Mouse (Mus musculus) embryonic fibroblast, embryonic 13.5 days (primary cell): ENCODE results near the gene Hilpda. TPM values are rescaled to one million over a fixed set of nuclear protein-coding genes. Genes with fewer than 3 reads are reported as not detected.

Experiments
- H3K27ac ChIP-seq: 2 replicates; pipeline ENCODE4 v1.5.1; 2012; ENCODE audit warnings: low read length, control low read depth, inconsistent platforms; ENCODE audit not compliant: insufficient read depth
- H3K4me1 ChIP-seq: 2 replicates; pipeline ENCODE4 v1.6.1; 2011; ENCODE audit warnings: low read length; ENCODE audit not compliant: control insufficient read depth, insufficient read depth
- H3K4me3 ChIP-seq: 2 replicates; pipeline ENCODE4 v1.5.1; 2011; ENCODE audit warnings: mild to moderate bottlenecking, control low read depth, low read length; ENCODE audit not compliant: insufficient read depth
- CTCF ChIP-seq: IDR thresholded peaks from 2 replicates; pipeline ENCODE4 v1.5.1; 2011; ENCODE audit warnings: mild to moderate bottlenecking, control low read depth, low read length, moderate library complexity, borderline replicate concordance; ENCODE audit not compliant: insufficient read depth
- POLR2A ChIP-seq: IDR thresholded peaks from 2 replicates; pipeline ENCODE4 v1.6.1; 2011; ENCODE audit warnings: low read depth, mild to moderate bottlenecking, control low read depth, low read length, moderate library complexity
- polyA plus RNA-seq: library from polyadenylated mRNA; stranded (reverse); fragments of >200 nt; gene quantifications from 2 replicates; pipeline ENCODE4 v1.2.4, GENCODE M21; 2011; ENCODE audit warnings: low read depth; ENCODE audit not compliant: missing spikeins, insufficient read length

Hilpda gene
- polyA plus RNA-seq, 1 experiment: 25.3 TPM

GRCm38 (mm10) chr6:29270961-29271360 lies 1.3 kb upstream of the Hilpda start:
- Histone ChIP-seq H3K27ac (no peak overlapping the region), H3K4me1 (peaks cover 8% of the 10 kb centered on the region; the same call in 1 of the 2 replicates), H3K4me3 (no peak overlapping the region)
- TF ChIP-seq POLR2A (no peak), CTCF (no peak)

- Histone ChIP-seq H3K27ac (no peak overlapping the region), H3K4me1 (no peaks in the 10 kb centered on the region), H3K4me3 (no peak overlapping the region)
- TF ChIP-seq CTCF (no peak), POLR2A (no peak)
These were observed 4.5 kb downstream of the Hilpda start for GRCm38 (mm10) chr6:29276746-29277145.

GRCm38 (mm10) chr6:29278513-29279267 lies 6.4 kb downstream of the Hilpda start:
- no peaks in the 10 kb centered on the region for H3K4me1 ChIP-seq
- TF ChIP-seq CTCF (peak; percentile 48; the same call in 1 of the 2 replicates), POLR2A (no peak)
- H3K4me3 ChIP-seq: no peak overlapping the region
- no peak overlapping the region for H3K27ac ChIP-seq

GRCm38 (mm10) chr6:29279293-29279692 lies 7.0 kb downstream of the Hilpda start, which contains the start of gene Fam71f2:
Fam71f2 (plus strand) TSS chr6:29279593.
- H3K4me1 ChIP-seq: no peaks in the 10 kb centered on the region
- no peak within 1 kb of the TSS for H3K27ac ChIP-seq
- TF ChIP-seq CTCF: no peak
- no peak for TF ChIP-seq POLR2A
- no peak within 1 kb of the TSS for H3K4me3 ChIP-seq

- no peaks in the 10 kb centered on the region for H3K4me1 ChIP-seq
- no peak overlapping the region for H3K27ac ChIP-seq
- TF ChIP-seq POLR2A (no peak), CTCF (no peak)
- H3K4me3 ChIP-seq: no peak overlapping the region
These were observed 8.4 kb downstream of the Hilpda start for GRCm38 (mm10) chr6:29280671-29281070.

- TF ChIP-seq POLR2A: no peak
- no peak for TF ChIP-seq CTCF
- Histone ChIP-seq H3K4me1 (peaks cover 2% of the 10 kb centered on the region; the same call in 1 of the 2 replicates), H3K4me3 (no peak overlapping the region), H3K27ac (no peak overlapping the region)
These were observed 14.6 kb downstream of the Hilpda start for GRCm38 (mm10) chr6:29286870-29287269.

- no peak overlapping the region for H3K4me3 ChIP-seq
- H3K27ac ChIP-seq: no peak overlapping the region
- peaks cover 2% of the 10 kb centered on the region; the same call in 1 of the 2 replicates for H3K4me1 ChIP-seq
- TF ChIP-seq POLR2A: no peak
- TF ChIP-seq CTCF: no peak
These were observed 15.2 kb downstream of the Hilpda start for GRCm38 (mm10) chr6:29287481-29287880.

- no peak for TF ChIP-seq POLR2A
- TF ChIP-seq CTCF: no peak
- no peak overlapping the region for H3K27ac ChIP-seq
- no peak overlapping the region for H3K4me3 ChIP-seq
- peaks cover 2% of the 10 kb centered on the region; the same call in 1 of the 2 replicates for H3K4me1 ChIP-seq
These were observed 15.7 kb downstream of the Hilpda start for GRCm38 (mm10) chr6:29287944-29288343.

GRCm38 (mm10) chr6:29288651-29289050 lies 16.4 kb downstream of the Hilpda start:
- TF ChIP-seq CTCF (no peak), POLR2A (no peak)

GRCm38 (mm10) chr6:29299112-29299511 lies 26.8 kb downstream of the Hilpda start:
- TF ChIP-seq CTCF: no peak
- no peak for TF ChIP-seq POLR2A
- peak overlapping the region; percentile 69 for H3K27ac ChIP-seq
- H3K4me3 ChIP-seq: no peak overlapping the region
- no peaks in the 10 kb centered on the region; the same call in 1 of the 2 replicates for H3K4me1 ChIP-seq

More at GRCm38 (mm10) chr6:29288651-29289050, 16.4 kb downstream of the Hilpda start:
- Histone ChIP-seq H3K4me1 (peaks cover 2% of the 10 kb centered on the region; the same call in 1 of the 2 replicates), H3K27ac (peak overlapping the region; percentile 71), H3K4me3 (no peak overlapping the region)
